Mouse (Mus musculus): ENCODE measurements around the gene Git2.

Gene Git2

GRCm38 (mm10) chr5:114764812-114765735 is 10.2 kb downstream of the Git2 start:
- no peak for DNase-seq (ENCODE audit: low spot score in 2 of 2)

- no peak for DNase-seq (ENCODE audit: low spot score in 2 of 2)
Observed at GRCm38 (mm10) chr5:114761980-114762379, 13.3 kb downstream of the Git2 start.

DNA sequence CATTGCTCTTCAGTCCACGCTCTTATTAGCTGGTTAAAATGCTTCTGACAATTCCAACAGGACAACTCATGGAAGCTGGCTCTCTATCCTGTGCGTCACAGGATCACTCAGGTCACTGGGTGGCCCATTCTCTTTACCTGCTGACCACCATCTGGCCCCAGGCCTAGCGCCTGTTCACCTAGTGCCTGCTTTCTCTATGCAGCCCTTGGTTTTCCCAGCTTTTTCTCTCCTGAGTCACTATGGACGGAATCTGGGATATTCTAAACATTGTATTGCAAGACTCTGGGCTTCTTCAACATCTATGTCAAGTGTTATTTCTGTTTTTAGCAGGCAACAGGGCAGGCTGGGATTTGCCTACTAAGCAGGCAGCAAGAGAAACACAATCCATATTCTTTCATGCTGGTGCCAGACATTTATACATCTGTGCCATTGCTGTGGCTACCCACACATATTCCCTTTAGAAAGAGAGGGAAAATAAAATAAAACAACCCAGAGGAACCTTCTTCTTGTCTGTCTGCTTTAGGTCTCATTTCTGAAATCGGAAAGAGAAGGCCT is 15.7 kb downstream of the Git2 start:
- DNase-seq (ENCODE audit: low spot score in 2 of 2): no peak

GRCm38 (mm10) chr5:114753384-114753783 is 21.9 kb downstream of the Git2 start:
- no peak for DNase-seq (ENCODE audit: low spot score in 2 of 2)

DNA sequence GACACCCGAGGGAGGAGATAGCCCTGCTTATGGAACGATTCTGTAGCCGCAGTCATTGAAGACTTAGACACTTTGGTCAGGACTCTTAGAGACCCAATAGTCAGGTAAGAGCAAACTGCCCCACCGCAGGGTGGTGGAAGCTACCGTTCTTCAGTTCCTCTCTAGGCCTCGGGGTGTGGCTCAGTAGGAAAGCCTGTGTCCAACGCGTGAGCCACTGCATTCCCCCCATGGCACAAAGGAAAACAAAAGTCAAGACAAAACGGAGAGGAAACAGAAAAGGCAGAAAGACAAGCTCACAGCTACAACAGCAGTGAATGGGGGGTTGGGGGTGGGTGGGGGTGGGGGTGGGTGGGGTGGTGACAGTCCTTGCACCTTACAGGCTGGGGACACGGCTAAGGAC is 22.9 kb downstream of the Git2 start:
- no peak for DNase-seq (ENCODE audit: low spot score in 2 of 2)

GRCm38 (mm10) chr5:114750325-114750724 is 25.0 kb downstream of the Git2 start:
- no peak for DNase-seq (ENCODE audit: low spot score in 2 of 2)

DNA sequence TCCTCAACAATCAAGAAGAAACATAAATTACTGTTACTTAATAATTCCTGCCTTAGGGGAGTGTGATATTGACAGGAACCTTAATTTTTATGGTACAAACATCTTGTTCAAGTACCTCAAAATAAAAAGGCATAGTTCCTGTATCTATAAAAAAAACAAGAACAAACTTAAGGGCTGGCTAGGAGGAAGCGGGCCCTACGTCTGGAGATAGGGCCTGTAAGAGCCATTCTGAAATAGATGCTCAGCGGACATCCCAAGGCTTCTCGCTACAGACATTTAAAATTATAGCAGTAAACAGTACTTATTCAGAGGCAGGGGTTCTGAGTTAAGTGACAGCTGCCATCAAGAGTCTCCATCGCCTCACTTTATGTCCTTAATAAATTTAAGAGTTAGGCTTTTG is 27.8 kb downstream of the Git2 start:
- no peak for DNase-seq (ENCODE audit: low spot score in 2 of 2)

- no peak for DNase-seq (ENCODE audit: low spot score in 2 of 2)
Observed at GRCm38 (mm10) chr5:114746886-114747285, 28.4 kb downstream of the Git2 start.

DNA sequence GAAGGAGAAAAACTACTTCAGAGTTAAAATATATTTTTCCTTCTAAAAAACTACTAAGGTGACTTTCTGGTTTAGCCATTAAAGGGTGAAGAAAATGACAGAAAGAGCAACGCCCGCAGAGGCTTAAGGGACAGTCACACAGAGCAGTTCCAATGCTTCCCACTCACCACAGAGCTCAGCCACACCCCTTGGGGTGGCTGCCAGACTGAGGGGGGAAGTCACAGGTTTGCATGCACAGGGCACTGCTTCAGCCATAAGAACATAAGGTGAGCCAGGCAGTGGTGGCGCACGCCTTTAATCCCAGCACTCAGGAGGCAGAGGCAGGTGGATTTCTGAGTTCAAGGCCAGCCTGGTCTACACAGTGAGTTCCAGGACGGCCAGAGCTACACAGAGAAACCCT is 29.7 kb downstream of the Git2 start:
- DNase-seq (ENCODE audit: low spot score in 2 of 2): no peak

GRCm38 (mm10) chr5:114743697-114744090 is 31.6 kb downstream of the Git2 start:
- DNase-seq (ENCODE audit: low spot score in 2 of 2): no peak

DNA sequence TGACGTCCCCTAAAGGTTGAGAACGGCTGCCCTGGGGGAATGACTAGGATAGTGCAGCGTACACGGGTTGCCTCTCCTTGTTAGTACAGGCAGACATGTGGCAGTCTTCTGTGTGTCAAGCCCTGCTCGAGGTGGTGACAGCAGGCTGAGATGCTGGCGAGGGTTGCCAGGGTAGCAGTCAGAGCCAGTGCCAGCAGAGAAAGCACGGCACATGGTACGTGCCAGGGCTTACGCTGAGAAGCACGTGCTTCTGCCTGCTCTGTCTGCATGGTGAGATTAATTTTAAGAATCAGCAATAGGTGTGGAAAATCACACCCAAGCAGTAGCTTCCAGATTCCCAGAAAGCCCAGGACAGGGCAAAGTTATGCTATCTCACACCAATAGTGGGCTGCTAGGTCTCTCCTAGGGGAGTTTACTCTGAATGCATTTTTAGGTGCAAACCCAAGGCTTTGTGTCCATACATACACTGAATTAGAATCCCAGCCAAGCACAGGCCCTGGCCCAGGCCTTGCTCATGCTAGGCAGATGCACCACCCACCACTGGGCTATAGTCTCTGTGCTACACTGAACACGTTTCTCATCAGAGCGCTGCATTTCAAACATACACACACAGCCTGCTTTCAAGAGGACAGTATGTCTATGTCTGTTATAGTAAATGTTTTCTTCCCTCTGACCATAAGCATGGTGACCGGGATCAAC is 32.2 kb downstream of the Git2 start:
- no peak for DNase-seq (ENCODE audit: low spot score in 2 of 2)

GRCm38 (mm10) chr5:114742572-114742971 is 32.7 kb downstream of the Git2 start:
- DNase-seq (ENCODE audit: low spot score in 2 of 2): no peak

- DNase-seq (ENCODE audit: low spot score in 2 of 2): no peak
Observed at GRCm38 (mm10) chr5:114740595-114740994, 34.7 kb downstream of the Git2 start.

DNA sequence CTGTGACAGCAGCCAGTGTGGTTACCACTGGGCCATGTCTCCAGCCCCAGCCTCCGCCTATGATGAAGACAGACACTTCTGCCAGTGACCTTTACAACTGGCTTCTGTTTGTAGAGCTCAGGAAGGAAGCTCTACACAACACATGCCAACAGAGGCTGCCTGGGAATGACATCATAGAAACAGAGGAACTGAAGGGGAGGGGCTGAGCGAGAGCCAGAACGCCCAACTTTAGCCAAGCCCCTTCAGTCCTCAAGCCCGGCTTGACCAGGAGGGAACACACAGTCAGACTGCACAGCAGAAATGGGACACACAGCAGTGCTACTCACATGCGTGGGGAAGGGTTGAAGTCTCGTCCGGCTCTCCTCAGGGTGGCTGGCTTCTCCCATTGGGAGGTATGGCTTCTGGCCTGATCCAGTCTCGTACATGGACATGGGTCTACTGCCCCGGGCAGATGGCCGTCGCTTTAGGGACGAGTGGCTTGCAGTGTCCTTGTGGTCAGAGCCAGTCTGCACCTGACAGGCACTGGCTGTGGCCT is 36.5 kb downstream of the Git2 start:
- no peak for DNase-seq (ENCODE audit: low spot score in 2 of 2)

DNA sequence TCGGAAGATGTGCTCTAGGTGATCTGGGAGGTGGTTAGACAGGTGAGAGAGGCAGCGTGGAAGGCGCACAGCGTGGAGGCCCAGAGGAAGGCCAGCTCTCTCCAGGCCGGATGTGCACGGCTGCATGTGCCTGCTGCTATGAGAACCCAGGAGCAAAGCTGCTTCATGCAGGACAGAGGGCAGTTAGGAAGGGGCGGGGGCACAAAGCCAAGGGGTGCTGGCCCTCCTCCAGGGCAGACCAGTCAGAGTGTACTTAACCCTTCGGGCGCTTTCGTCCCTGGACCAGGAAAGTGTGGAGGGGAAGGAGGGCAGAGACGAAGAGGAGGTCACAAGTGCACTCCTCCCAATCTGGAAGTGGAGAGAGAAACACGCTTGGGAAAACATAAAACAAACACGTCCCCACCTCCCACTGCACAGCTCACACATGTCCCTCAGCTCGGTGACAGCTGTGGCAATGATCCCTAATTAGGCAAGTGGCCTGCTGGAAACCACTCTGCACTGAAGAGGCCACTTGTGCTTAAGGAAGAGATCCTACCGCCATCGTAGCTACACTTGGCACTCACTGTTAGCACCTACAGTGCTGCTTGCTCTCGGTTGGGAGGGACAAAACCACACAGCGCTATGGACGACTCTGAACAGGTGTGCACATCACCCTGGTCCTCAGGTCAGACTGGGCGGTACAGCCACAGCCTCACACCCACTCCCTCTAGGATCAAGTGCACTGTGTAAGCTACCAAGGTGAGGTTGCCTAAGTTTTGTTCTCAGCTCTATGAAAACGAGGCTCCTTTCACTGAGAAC is 38.0 kb downstream of the Git2 start:
- DNase-seq (ENCODE audit: low spot score in 2 of 2): no peak

GRCm38 (mm10) chr5:114733606-114734005 is 41.7 kb downstream of the Git2 start:
- DNase-seq (ENCODE audit: low spot score in 2 of 2): no peak

GRCm38 (mm10) chr5:114731969-114732368 is 43.3 kb downstream of the Git2 start:
- no peak for DNase-seq (ENCODE audit: low spot score in 2 of 2)

GRCm38 (mm10) chr5:114731498-114731897 is 43.8 kb downstream of the Git2 start:
- no peak for DNase-seq (ENCODE audit: low spot score in 2 of 2)

DNA sequence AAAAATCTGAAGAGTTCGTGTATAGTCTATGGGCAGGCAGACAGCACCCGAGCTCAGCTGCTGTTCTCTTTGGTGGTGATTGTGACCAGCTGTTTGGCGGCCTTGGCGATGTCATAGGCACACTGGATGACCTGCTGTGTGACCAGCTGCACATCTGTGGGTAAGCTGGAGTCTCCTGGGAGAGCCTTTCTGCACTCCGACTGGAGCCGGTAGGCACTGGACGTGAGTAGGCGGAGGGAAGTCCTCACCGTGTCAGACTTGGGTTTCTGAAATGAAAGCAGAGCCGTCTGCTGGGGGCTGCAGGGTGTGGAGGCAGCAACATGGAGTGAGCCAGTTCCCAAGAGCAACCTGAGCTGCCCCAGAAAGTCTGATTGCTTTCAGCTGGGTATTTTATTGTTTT is 45.2 kb downstream of the Git2 start:
- no peak for DNase-seq (ENCODE audit: low spot score in 2 of 2)

DNA sequence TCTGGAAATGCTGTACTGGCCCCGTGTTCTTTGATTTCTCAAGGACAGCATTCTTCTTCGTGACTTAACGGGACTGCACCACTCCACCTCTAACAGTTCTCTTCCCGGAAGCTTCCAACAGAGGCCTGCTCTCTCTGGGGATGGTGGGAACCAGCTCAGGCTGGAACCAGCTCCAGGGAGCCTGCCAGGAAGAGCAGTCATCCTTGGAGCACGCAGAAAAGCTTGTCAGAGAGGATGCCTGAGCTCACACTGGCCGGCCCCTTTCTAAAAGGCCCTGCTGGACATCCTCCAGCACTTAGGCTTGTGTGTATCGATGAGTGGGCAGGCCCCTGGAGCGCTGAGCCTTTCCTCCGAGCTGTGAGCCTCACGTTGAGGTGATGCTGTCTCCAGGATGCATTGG is 47.2 kb downstream of the Git2 start:
- no peak for DNase-seq (ENCODE audit: low spot score in 2 of 2)

DNA sequence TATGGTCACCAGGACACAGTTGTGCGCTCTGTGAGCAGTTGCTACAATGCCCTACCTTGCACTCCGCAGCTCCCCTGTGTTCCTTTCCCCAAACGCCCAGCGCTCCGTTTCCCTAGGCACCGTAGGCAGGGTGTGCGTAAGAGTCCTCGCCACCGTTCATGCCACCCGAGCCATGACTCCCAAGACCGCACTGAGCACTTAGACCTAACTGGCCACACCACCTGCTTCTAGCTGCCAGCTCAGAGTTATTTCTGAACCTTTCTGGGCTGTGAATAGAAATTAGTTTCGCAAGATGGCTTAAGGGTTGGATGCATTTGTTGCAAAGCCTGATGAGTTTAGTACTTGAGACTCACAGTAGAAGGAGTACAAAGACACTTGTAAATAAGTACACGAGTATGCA is 52.5 kb downstream of the Git2 start:
- DNase-seq (ENCODE audit: low spot score in 2 of 2): no peak

DNA sequence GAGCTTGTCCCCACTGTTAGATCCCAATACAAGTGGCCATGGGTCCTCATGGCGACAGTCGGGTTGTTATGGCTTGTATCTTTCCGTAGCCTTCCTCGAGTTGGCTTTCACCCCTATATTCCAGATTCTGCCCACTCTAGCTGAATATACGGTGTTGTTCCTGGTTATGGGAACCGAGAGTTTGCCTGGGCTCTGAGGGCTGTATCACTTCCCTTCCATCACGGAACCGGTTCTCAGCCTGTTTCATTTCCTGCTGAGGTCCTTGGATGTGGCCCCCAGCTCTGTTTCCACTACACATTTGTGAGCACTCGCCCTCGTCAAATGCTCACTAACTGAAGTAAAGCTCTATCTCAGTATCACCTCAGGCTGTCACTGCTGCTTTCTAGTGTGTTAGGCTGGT is 53.3 kb downstream of the Git2 start:
- DNase-seq (ENCODE audit: low spot score in 2 of 2): no peak

All from spleen, postnatal 10 days (tissue).